Mouse (Mus musculus) cerebellum, adult 18-20 months (tissue): ENCODE results near the gene Nfia.

Source experiments
- DNase-seq, 2 experiments: peaks; one replicate each; pipeline ENCODE4 v3.0.0; 2021

The Nfia gene

DNA sequence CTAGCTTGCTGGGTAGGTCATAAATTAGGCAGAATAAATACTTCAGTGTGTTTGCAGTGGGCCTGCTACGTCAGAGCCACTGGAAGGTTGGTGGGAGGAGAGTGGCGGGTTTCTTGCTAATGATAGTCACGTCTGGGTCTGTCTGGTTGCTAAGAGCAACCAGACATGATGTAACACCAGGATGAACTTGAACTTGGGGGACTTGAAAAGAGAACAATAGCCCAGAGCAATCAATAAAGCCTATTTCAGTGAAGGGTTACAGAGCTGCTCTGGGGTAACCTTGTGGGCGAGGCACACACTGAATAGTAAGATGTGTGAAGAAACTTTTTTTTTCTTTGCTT, 336.1 kb downstream of the Nfia start:
- DNase-seq: no peak

DNA sequence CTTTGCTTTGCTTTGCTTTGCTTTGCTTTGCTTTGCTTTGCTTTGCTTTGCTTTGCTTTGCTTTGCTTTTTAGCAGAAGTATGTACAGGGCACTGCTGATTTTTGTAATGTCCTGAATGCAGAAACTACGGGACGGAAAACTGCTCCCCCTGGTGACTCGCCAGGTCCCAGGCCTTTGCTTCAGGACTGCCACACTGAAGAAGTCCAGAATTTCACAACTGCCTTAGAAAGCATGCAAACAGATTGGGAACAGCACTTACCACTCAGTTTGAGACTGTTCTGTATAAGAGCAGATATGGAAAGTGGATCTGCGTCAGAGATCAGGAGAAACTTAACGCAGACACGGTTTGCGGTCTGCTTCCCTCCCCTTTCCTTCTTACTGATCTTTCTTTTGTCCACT, 336.5 kb downstream of the Nfia start:
- peak; percentile 70 to 75 for DNase-seq

DNA sequence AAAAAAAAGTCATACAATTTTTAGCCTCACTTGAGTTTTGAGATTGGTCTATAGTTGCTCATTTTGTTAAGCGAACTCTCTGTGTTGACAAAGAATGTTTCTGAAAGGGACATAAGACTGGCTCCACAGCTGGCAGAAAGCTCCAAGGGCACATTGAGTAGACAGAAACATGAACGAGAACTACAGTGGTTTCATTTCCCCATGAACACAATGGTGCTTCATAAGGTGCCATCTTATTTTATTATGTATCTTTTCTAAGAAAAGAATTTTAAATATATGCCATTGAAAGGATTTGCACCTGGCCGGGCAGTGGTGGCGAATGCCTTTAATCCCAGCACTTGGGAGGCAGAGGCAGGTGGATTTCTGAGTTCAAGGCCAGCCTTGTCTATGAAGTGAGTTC, 337.4 kb downstream of the Nfia start:
- no peak for DNase-seq

DNA sequence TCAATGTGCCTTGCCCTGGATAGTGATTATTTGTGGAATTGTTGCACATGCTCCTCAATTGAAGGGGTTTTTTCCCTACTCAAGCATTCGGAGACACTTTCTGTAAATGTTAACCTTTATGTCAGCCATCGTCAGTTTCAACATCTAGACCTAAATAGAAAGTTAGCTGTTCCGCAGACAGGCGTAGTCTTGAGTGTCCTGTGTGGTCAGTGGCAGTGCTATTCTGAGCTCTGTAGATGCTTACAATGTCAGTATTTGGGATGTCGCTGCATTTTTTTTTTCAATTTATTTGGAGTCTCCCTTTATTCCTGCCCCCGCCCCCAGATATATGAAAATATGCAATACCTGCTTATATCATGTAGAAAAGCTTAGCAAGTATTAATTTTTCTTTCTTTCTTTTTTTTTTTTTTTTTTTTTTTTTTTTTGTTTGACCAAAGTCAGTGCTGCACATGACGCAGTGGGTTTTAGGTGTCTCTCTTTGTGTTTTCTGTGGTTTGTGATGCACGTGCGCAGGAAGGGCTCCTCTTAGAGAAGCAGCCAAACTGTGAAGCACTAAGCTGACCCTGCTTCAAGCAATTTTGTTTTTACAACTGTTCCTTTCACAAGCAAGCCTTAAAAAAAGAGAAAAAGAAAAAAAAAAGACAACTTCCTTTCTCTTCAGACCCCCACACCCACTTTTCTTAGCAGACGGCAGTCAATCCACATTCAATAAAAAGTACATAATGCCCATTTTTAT, 340.9 kb downstream of the Nfia start:
- no peak for DNase-seq

DNA sequence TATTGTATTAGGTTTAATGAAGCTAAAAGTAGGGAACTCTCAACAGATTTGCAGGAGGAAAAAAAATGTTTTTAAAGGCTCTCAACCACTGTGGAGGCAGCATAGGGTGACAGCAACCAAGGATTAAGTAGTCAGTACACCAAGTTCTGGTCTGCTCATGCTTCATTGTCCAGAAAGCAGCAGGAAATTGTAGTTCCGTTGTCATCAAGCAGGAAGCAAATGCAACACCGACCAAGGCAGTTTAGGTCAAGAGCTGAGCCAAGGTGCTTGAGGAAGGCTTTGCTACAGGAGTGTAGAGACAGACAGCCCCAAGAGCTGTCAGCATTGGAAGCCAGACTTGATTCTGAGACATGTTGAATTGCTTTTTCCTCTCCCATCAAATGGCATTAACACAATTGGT, 342.4 kb downstream of the Nfia start:
- no peak for DNase-seq

DNA sequence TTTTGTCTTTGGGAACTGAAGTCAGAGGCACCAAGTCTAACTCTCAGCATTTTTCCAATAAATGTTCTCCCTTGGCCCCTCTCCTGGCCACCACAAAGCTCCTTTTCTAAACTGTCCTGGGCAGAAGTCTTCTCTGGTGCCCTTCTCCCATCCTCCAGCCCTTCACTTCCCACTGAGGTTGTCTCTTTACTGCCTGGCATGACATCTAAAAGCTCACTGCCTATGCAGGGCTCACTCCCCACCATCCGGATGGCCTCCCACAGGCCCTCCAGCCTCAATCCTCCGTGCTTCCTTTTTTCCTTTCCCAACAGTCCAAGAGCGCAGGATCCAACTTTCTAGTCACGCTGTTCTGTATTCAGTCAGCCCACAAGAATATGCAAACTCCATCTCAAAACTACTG, 342.9 kb downstream of the Nfia start:
- DNase-seq: no peak

DNA sequence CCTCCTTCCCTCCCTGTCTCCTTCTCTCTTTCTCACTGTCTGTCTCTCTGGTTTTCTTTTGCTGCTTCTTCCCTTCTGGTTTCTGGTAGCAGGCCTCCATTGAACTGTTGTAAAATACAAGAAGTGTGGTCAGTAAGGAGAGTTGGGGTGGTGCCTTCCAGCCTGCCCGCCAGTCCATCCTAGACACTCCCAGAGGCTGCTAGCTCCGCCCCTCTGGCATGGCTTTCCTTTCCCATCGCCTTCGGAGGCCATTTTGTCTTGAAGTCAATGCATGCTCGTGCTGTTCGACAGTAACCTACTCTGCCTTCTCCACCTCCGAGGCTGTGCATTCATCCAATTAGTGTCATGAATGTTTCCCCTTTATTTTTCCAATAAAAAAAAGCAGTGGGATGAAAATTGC, 343.5 kb downstream of the Nfia start:
- no peak for DNase-seq

DNA sequence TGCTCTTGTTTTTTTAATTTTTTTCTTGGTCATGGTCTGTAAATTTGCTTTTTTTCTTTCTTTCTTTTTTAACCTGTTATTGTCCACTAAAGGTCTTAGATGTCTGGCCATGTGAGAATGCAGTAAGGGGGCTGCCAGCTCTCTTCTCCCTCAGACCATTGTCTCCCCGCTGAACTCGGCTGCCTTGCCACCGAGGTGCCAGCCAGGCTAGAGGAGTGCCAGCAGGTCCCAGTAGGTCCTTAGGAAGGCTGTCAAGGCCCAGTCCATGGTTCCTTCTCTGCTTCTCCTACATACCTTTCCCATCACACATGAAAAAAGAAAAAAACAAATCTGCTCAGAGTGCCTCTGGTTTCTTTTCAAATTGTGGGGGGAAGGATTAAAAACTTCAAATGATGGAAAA, 345.6 kb downstream of the Nfia start:
- DNase-seq: no peak

DNA sequence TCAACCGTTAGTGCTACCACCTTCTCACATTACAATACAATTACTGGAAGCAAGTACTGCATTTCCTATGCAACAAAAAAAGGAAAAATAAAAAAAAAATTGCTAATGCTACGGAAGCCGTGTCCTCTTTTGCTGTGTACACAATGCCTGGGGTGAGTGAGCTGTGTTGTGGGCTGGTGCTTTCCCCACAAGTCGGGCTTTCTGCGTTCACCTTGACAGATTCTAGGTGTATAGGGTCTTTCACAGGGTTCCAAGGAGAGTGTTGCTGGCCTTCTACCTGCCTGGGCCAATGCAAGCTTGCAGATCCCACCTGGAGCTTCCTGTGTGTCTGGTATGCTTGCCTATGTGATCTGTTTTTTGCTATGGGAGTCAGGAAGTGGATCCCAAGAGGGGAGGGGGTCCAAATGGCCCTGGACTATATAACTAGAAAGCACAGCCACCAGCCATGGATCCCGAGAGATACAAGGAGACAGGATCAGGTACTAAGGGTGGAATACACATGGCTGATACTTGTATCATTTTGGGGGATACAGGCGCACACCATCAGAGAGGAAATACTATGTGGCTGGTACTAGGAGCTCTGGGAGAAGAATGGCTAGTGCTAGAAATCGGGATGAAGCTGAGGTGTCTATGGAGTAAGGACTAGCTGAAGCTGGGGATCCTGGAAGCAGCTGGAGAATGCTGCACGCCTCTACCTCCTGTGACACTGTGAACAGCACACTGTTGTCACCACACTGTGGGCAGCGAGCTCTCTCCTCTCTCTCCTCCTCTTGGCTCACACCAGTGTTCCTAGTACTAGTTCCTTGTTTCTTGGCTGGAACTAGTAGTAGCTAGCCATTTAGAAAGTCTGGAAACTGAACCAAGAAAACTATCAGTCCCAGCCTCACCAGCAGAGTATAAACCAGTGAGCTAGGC, 346.5 kb downstream of the Nfia start:
- no peak for DNase-seq

DNA sequence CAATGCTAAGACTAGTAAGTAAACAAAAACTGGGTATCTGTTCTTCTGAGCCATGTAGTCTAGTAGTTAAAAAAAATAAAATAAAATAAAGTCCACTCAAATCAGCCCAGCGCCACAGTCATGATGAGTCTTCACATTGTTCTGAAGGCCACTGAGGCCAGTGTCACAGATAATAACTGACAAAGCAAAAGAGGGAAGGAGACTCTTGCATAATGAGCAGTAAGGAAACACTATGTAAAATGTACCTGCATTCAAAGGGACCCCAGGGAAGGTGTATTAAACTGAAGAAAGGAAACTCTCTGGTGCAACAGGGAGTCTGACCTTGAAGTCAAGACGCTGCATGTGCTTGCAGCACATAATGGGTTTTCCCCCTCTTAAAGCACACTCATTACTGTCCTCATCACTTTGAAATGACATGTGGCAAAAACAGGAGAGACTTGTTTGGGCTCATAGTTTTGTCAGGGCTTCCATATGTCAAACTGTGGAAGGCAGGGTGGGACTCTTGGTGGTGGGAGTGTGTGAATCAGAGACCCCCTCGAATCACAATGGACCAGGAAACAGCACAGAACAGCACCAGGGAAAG, 347.5 kb downstream of the Nfia start:
- DNase-seq: no peak

DNA sequence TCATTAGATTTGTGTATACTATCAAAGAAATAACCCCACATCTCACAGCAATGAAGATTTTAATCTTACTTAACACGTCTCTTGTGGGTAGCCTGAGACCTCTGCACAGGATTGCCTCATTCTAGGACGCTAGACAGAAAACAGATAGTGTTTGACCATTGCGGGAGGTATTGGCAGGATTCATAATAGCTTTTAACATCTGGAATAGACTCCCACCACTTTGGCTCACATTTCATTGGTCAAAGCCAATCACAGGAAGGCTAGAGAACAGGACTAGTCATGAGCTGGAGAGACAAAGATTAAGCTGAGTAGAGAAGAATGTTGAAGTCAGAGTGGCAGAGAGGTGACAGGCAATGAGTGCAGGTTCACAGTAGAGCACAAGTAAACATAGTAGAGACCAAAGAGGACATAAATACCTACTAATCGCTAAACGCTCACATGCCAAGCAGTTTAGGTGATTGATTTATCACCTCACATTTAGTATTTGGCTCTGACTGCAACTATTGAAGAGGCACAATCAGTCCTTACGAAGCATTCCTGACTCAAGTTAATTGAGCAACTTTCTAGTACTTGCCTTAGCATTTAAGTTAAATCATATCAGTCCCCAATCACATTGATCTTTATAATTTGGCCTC, 348.3 kb downstream of the Nfia start:
- no peak for DNase-seq

DNA sequence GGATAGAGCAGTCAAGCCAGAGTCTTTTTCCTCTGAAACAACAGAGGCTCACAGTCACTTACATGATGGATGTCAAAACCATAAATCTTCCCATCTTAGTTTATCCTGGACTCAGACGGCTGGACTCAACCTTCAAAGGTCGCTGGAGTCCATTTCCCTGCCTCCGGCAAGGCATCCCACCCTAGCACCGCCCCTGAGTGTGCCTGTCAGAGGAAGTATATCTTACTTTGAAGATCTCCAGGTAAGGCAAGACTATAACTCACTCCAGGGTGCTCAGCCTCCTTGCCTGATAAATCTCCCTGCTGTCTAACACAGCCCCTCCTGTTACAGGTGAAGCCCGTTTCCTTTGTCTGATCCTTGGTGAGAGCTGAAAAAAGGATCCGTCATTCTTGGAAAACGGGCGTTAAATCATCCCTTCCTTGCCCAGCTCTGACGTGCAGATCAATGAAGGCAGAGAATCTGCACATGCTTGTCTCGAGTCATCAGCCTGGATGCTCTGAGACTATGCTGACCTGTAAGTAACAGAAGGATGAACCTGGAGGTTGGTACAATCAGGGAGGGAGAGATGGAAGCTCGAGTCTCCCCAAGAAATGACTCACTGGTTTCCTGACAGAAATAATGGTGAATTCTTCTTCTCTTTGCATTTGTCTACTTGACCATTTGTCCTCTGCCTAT, 353.6 kb downstream of the Nfia start:
- no peak for DNase-seq

DNA sequence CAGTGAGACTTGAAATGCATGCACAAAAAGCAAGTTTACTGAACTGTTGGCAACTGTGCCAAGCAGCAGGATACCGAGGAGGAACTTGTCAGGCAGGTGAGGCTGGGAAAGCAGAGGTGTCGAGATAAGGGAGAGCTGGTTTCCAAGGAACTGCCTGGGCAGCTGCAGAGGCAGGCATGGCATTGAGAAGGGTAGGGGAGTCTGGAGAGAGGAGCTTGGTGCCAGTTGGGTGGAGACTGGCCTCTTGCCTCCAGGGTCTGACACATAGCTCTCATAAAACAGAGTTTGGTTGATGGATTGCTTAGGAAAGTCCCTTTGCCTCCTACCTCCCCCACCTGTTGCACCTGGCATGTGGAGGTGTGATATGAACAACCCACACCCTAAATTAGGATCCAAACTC, 358.3 kb downstream of the Nfia start:
- no peak for DNase-seq

DNA sequence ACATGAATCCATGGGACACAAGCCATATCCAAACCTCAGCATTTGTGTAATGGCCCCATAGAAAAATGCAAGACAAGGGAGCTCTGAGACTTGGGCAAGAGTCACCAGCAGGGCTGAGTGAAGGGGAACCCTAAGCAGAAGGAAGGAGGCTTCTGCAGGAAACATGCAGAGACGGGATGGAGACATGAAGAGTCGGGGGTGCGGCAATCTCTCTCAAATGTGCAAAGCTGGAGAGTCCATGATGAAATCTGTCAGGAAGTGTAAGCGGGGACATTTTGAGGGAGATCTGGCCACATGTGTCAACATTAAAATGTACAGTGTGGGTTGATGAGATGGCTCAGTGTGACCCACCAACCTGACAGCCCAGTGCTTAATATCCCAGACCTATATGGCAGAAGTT, 361.5 kb downstream of the Nfia start:
- no peak for DNase-seq

DNA sequence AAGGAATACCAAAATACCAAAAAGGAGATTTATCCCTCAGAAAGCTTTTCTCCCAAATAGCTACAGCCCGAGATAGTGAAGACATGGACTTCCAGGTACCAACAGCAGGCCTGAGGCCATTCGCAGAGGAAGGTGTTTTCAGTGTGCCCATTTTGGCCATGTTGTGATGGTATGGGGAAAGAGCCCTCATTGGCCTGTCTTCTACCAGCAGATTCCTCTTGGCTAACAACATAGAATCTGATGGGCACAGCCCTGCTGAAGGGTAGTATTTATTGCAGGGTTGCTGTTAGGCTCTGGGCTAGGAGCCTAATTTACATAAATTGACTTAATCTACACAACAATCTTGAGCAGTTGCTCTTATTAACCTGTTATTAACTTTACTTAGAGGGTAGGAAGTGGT, 363.5 kb downstream of the Nfia start:
- DNase-seq: no peak

DNA sequence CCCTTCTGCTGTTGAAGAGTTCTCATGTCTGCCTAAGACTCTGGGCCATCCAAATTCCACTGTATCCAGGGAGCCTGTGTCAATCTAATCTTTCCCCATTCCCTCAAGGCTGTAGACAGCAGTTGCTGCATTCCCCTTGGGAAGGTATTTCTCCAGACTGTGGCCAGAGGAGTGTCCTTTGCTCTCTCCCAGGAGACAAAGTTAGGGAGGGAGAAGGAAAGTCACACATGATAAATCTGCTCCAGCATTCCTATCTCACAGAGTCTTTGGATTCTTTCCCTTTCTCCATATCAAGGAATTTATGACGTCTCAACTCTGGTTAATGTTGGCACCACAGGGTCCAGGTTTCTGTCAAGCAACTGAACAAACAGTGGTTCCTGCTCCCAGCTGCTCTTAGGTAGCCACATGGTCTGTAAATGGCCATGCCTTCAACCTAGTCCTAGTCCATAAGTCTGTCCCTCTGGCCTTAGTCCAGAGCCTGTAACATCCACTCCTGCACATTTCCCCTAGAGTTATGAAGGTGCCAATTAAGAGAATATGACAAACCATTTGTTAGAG, 370.4 kb downstream of the Nfia start:
- no peak for DNase-seq

DNA sequence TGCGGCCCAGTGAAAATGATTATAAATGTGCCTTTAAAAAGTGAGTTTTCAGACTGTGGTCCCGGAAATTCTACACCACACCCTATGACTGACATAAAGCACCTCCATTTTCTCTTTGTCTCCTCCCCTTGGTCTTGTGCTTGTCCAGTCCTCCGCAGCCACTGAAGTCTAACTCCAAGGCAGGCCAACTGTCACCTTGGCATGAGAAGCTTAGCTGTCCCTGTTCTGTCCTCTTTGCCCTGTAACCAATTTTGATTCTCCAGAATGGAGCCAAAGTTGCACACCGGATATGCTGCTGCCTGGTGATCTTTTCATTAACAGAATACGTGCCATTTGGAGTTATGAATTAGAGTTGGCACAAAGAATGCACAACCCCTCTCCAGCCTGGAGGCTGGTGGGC, 378.0 kb downstream of the Nfia start:
- no peak for DNase-seq

DNA sequence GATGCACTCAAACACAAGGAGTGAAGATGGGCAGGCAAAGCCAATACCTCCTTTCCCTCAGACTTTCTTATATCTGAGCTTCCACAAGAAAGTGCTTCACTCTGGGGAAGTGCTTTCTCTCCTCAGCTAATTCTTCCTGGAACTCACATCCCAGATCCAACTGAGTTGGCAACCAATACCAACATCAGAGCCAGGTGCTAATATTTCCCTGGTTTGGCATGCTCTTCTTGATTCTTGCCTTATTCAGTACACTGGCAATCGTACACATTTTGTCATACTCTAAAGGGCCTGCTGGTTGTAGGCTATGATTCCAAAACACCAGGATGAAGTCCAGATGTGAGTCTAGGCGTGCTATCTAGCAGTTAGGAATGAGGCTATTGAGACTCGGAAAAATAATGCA, 385.4 kb downstream of the Nfia start:
- no peak for DNase-seq

DNA sequence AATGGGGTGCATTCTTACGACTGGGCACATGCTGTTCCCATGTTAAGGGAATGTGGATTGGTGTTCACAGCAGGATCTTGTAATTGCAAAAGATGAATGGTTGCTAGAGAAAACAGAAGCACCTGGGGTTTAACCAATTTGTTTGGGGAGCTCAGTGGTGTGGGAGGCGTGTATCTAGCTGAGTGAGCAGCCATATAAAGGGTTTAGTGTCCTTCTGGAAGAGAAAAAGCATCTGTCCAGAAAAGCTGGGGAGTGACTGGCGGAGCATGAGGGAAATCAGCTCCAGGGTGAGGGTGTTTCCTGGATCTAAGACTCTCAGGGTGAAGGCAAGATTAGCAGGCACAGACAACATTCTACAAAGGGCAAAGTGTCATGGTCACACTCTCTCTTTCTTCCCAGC, 393.8 kb downstream of the Nfia start:
- no peak for DNase-seq
